Mouse (Mus musculus) common myeloid progenitor, adult 5-6 weeks (primary cell): Measurements from ENCODE around the gene B3gnt9. TPM values are rescaled to one million over a fixed set of nuclear protein-coding genes. Genes with fewer than 3 reads are reported as not detected.
"Not testable (repeated sequence)": the region's sequence is repeated elsewhere in the genome, so short reads cannot be mapped to it uniquely, and the experiment has no call there.

Source experiments
- ATAC-seq: replicated peaks from 2 replicates; pipeline ENCODE4 v1.8.0; 2016; ENCODE audit warnings: low read depth, mild to moderate bottlenecking, moderate TSS enrichment, inconsistent platforms; ENCODE audit not compliant: poor library complexity, severe bottlenecking
- total RNA-seq: library from RNA; stranded (forward); fragments of 200-1000, 187-1606 nt; gene quantifications from 2 replicates; pipeline ENCODE4 v1.2.3, GENCODE M21; 2017

The B3gnt9 gene
- 0.18 TPM in 1 of 2 replicates, not detected in the other for total RNA-seq

- peak; percentile 42 for ATAC-seq
These were observed at the start of gene B3gnt9 for GRCm38 (mm10) chr8:105254966-105255350. Gene B3gnt9 (minus strand): TSS chr8:105255153.

- ATAC-seq = no peak
These were observed 48.9 kb upstream of the B3gnt9 start for GRCm38 (mm10) chr8:105303874-105304273.

GRCm38 (mm10) chr8:105303396-105303795, 48.4 kb upstream of the B3gnt9 start:
- no peak for ATAC-seq

- no peak; the same call in 1 of the 2 replicates for ATAC-seq
These were observed 45.0 kb upstream of the B3gnt9 start for GRCm38 (mm10) chr8:105299962-105300361.

GRCm38 (mm10) chr8:105298351-105299252, 43.6 kb upstream of the B3gnt9 start:
- no peak for ATAC-seq

GRCm38 (mm10) chr8:105297511-105298192, 42.7 kb upstream of the B3gnt9 start, which contains the start of gene E2f4:
Gene E2f4 (plus strand): TSS chr8:105297663.
- peak; percentile 84 for ATAC-seq

GRCm38 (mm10) chr8:105295895-105296573, 41.1 kb upstream of the B3gnt9 start, which contains the start of gene Exoc3l:
Gene Exoc3l (minus strand): TSS chr8:105296101.
- peak; percentile 39 for ATAC-seq

GRCm38 (mm10) chr8:105295256-105295655, 40.3 kb upstream of the B3gnt9 start:
- no peak for ATAC-seq

GRCm38 (mm10) chr8:105294776-105295175, 39.8 kb upstream of the B3gnt9 start:
- no peak for ATAC-seq

- ATAC-seq = no peak
These were observed 38.5 kb upstream of the B3gnt9 start for GRCm38 (mm10) chr8:105293405-105293804.

- no peak for ATAC-seq
These were observed 37.5 kb upstream of the B3gnt9 start for GRCm38 (mm10) chr8:105292471-105292870.

GRCm38 (mm10) chr8:105291802-105292201, 36.8 kb upstream of the B3gnt9 start:
- ATAC-seq = not testable (repeated sequence)

- not testable (repeated sequence) for ATAC-seq
These were observed 36.4 kb upstream of the B3gnt9 start for GRCm38 (mm10) chr8:105291364-105291763.

- peak; percentile 45 for ATAC-seq
These were observed 35.8 kb upstream of the B3gnt9 start for GRCm38 (mm10) chr8:105290554-105291314.

GRCm38 (mm10) chr8:105289805-105290460, 35.0 kb upstream of the B3gnt9 start, which contains the start of gene 4931428F04Rik:
Gene 4931428F04Rik (minus strand): TSS chr8:105289864.
- ATAC-seq = peak; percentile 13

GRCm38 (mm10) chr8:105288958-105289732, 34.2 kb upstream of the B3gnt9 start:
- ATAC-seq = peak; percentile 84

- no peak for ATAC-seq
These were observed 33.3 kb upstream of the B3gnt9 start for GRCm38 (mm10) chr8:105288231-105288630.

GRCm38 (mm10) chr8:105286907-105287306, 32.0 kb upstream of the B3gnt9 start:
- ATAC-seq = no peak
